Mouse (Mus musculus): ENCODE results near the gene Il23a. TPM values are rescaled to one million over a fixed set of nuclear protein-coding genes. Genes with fewer than 3 reads are reported as not detected.
"Not testable (repeated sequence)": the region's sequence is repeated elsewhere in the genome, so short reads cannot be mapped to it uniquely, and the experiment has no call there.

The Il23a gene
- polyA plus RNA-seq, 1 experiment: 0.05 TPM

GRCm38 (mm10) chr10:128283604-128284579 is 14.7 kb downstream of the Il23a start:
- Histone ChIP-seq H3K4me1 (ENCODE audit: control insufficient read depth, insufficient read depth, low read length) (peaks cover 3% of the 10 kb centered on the region), H3K27ac (ENCODE audit: insufficient read depth, low read depth, low read length) (no peak overlapping the region), H3K4me3 (ENCODE audit: insufficient read depth, low read depth, low read length) (no peak overlapping the region), H3K36me3 (ENCODE audit: control insufficient read depth, insufficient read depth, low read length) (peaks cover 1% of the 10 kb centered on the region), H3K27me3 (replicated peaks; ENCODE audit: control insufficient read depth, insufficient read depth, low read length) (no peaks in the 10 kb centered on the region)
- peak; percentile 74 for DNase-seq
- 55% methylated on average over 31 of the region's 31 CpGs for WGBS
- TF ChIP-seq POLR2A (IDR thresholded peaks at IDR 0.05; ENCODE audit: low read depth, low read length): no peak
- TF ChIP-seq CTCF (conservative IDR thresholded peaks at IDR 0.05; ENCODE audit: insufficient read depth, insufficient read length, low read depth, low read length): peak; percentile 66

- H3K4me3 ChIP-seq (ENCODE audit: insufficient read depth, low read depth, low read length): no peak overlapping the region
- no peaks in the 10 kb centered on the region for H3K27me3 ChIP-seq (replicated peaks; ENCODE audit: control insufficient read depth, insufficient read depth, low read length)
- TF ChIP-seq POLR2A (IDR thresholded peaks at IDR 0.05; ENCODE audit: low read depth, low read length): no peak
- no peak for TF ChIP-seq CTCF (conservative IDR thresholded peaks at IDR 0.05; ENCODE audit: insufficient read depth, insufficient read length, low read depth, low read length)
- 72% methylated on average over 20 of the region's 20 CpGs for WGBS
- peaks cover 1% of the 10 kb centered on the region for H3K36me3 ChIP-seq (ENCODE audit: control insufficient read depth, insufficient read depth, low read length)
- DNase-seq: peak; percentile 54
- peak overlapping the region; percentile 53 for H3K27ac ChIP-seq (ENCODE audit: insufficient read depth, low read depth, low read length)
- H3K4me1 ChIP-seq (ENCODE audit: control insufficient read depth, insufficient read depth, low read length): peaks cover 3% of the 10 kb centered on the region
These were observed 15.6 kb downstream of the Il23a start for GRCm38 (mm10) chr10:128282886-128283450.

GRCm38 (mm10) chr10:128281682-128282081 is 16.9 kb downstream of the Il23a start:
- TF ChIP-seq CTCF (conservative IDR thresholded peaks at IDR 0.05; ENCODE audit: insufficient read depth, insufficient read length, low read depth, low read length): no peak
- no peak for TF ChIP-seq POLR2A (IDR thresholded peaks at IDR 0.05; ENCODE audit: low read depth, low read length)
- WGBS: 92% methylated on average over 14 of the region's 14 CpGs
- Histone ChIP-seq H3K4me3 (ENCODE audit: insufficient read depth, low read depth, low read length) (no peak overlapping the region), H3K36me3 (ENCODE audit: control insufficient read depth, insufficient read depth, low read length) (peaks cover 1% of the 10 kb centered on the region), H3K27ac (ENCODE audit: insufficient read depth, low read depth, low read length) (no peak overlapping the region), H3K4me1 (ENCODE audit: control insufficient read depth, insufficient read depth, low read length) (peaks cover 3% of the 10 kb centered on the region), H3K27me3 (replicated peaks; ENCODE audit: control insufficient read depth, insufficient read depth, low read length) (no peaks in the 10 kb centered on the region)
- DNase-seq: no peak

- Histone ChIP-seq H3K36me3 (ENCODE audit: control insufficient read depth, insufficient read depth, low read length) (peaks cover 1% of the 10 kb centered on the region), H3K4me1 (ENCODE audit: control insufficient read depth, insufficient read depth, low read length) (peaks cover 3% of the 10 kb centered on the region), H3K27me3 (replicated peaks; ENCODE audit: control insufficient read depth, insufficient read depth, low read length) (no peaks in the 10 kb centered on the region), H3K27ac (ENCODE audit: insufficient read depth, low read depth, low read length) (no peak overlapping the region), H3K4me3 (ENCODE audit: insufficient read depth, low read depth, low read length) (no peak overlapping the region)
- DNase-seq: peak; percentile 66
- WGBS: 61% methylated on average over 6 of the region's 6 CpGs
- no peak for TF ChIP-seq CTCF (conservative IDR thresholded peaks at IDR 0.05; ENCODE audit: insufficient read depth, insufficient read length, low read depth, low read length)
These were observed 17.6 kb downstream of the Il23a start for GRCm38 (mm10) chr10:128280943-128281342.

GRCm38 (mm10) chr10:128278158-128278557 is 20.4 kb downstream of the Il23a start:
- no peak for TF ChIP-seq POLR2A (IDR thresholded peaks at IDR 0.05; ENCODE audit: low read depth, low read length)
- no peak for TF ChIP-seq CTCF (conservative IDR thresholded peaks at IDR 0.05; ENCODE audit: insufficient read depth, insufficient read length, low read depth, low read length)
- 72% methylated on average over 6 of the region's 6 CpGs for WGBS
- Histone ChIP-seq H3K27me3 (replicated peaks; ENCODE audit: control insufficient read depth, insufficient read depth, low read length) (no peaks in the 10 kb centered on the region), H3K4me3 (ENCODE audit: insufficient read depth, low read depth, low read length) (no peak overlapping the region), H3K4me1 (ENCODE audit: control insufficient read depth, insufficient read depth, low read length) (peaks cover 2% of the 10 kb centered on the region), H3K36me3 (ENCODE audit: control insufficient read depth, insufficient read depth, low read length) (peaks cover 1% of the 10 kb centered on the region), H3K27ac (ENCODE audit: insufficient read depth, low read depth, low read length) (no peak overlapping the region)
- no peak for DNase-seq

GRCm38 (mm10) chr10:128275374-128275773 is 23.2 kb downstream of the Il23a start:
- H3K4me1 ChIP-seq (ENCODE audit: control insufficient read depth, insufficient read depth, low read length); H3K27ac ChIP-seq (ENCODE audit: insufficient read depth, low read depth, low read length); H3K27me3 ChIP-seq (replicated peaks; ENCODE audit: control insufficient read depth, insufficient read depth, low read length); H3K4me3 ChIP-seq (ENCODE audit: insufficient read depth, low read depth, low read length); H3K36me3 ChIP-seq (ENCODE audit: control insufficient read depth, insufficient read depth, low read length); DNase-seq: not testable (repeated sequence)
- 83% methylated on average over 1 of the region's 1 CpGs for WGBS

- not testable (repeated sequence) for DNase-seq; H3K4me3 ChIP-seq (ENCODE audit: insufficient read depth, low read depth, low read length); H3K4me1 ChIP-seq (ENCODE audit: control insufficient read depth, insufficient read depth, low read length); H3K27me3 ChIP-seq (replicated peaks; ENCODE audit: control insufficient read depth, insufficient read depth, low read length); H3K36me3 ChIP-seq (ENCODE audit: control insufficient read depth, insufficient read depth, low read length); H3K27ac ChIP-seq (ENCODE audit: insufficient read depth, low read depth, low read length)
- WGBS: 89% methylated on average over 7 of the region's 7 CpGs
These were observed 25.6 kb downstream of the Il23a start for GRCm38 (mm10) chr10:128272819-128273439.
